Mouse (Mus musculus) bone marrow, adult 2 months (tissue): ENCODE measurements at regions not wholly inside any gene's neighbourhood (a gene's known extent, or its start where the extent isn't known, plus 50 kb on each side); places are given as distances from the start of the nearest gene placed in this dataset.

ENCODE experiments used
- H3K27ac ChIP-seq: fragments of 200-500 bp; 2 replicates; pipeline ENCODE4 v1.5.1; 2012; ENCODE audit warnings: low read depth, mild to moderate bottlenecking, control low read depth, inconsistent platforms, low read length; ENCODE audit not compliant: control insufficient read depth, poor library complexity, insufficient read depth
- H3K4me1 ChIP-seq: fragments of 200-500 bp; 2 replicates; pipeline ENCODE4 v1.6.1; 2011; ENCODE audit warnings: low read length; ENCODE audit not compliant: control insufficient read depth, insufficient read depth
- H3K4me3 ChIP-seq: fragments of 200-500 bp; replicated peaks from 2 replicates; pipeline ENCODE3; 2011; ENCODE audit warnings: mild to moderate bottlenecking, low read depth, low read length, control low read depth; ENCODE audit not compliant: control insufficient read depth
- CTCF ChIP-seq: fragments of 200-500 bp; IDR thresholded peaks from 2 replicates; pipeline ENCODE4 v1.5.1; 2011; ENCODE audit warnings: low read length, control low read depth; ENCODE audit not compliant: control insufficient read depth, insufficient read depth
- POLR2A ChIP-seq: fragments of 200-500 bp; IDR thresholded peaks from 2 replicates; pipeline ENCODE4 v1.6.1; 2011; ENCODE audit warnings: low read depth, mild to moderate bottlenecking, control low read depth, low read length, borderline replicate concordance; ENCODE audit not compliant: control insufficient read depth
- WGBS: fragments of 180-500 bp; shearing (Covaris S2); methylation state at CpG from one replicate; pipeline ENCODE4 v1.1.7; 2018; 5-methylcytosine and 5-hydroxymethylcytosine counted together

DNA sequence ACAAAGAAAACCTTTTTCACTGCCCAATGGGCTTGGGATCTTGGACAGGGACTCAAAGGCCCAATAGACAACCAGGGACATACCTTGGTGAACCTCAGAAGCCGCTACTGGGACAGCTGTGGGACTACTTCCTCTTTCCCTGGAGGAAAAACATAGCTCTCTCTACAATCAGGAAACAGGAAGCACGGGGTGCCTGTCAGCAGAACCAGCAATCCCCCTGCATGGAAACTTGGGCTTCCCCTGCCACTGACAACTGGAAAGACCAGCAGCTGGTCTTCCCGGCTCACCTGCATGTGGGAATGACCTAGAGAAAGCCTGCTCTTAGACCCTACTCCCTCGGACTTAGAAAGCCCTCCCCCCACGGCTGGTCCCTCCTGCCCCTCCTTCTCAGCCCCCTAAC is 70.7 kb downstream of the Ier5 start:
- Histone ChIP-seq H3K27ac (no peak overlapping the region), H3K4me3 (peak overlapping the region; percentile 15), H3K4me1 (peaks cover 3% of the 10 kb centered on the region; the same call in 1 of the 2 replicates)
- WGBS = 5% methylated on average over 5 of the region's 5 CpGs
- TF ChIP-seq CTCF (no peak), POLR2A (no peak)

DNA sequence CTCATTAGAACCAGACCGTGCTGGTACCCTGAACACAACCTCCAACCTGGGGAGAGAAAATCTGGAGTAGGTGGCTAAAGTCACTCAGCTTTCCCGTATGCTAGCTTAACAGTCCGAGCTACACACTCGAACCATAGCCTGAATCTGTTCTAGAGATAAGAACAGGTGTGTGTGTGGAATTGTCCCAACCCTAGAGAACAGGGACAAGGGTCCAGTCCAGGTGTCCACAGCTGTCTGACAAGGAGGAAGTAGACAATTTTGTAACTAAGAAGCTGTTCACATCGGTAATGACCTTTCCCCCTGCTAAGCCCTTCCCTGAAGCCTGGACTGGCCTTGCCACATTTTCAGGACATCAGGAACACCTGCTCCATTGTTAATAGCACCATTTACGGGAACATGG is 71.3 kb downstream of the Ier5 start:
- WGBS = 39% methylated on average over 6 of the region's 6 CpGs
- H3K4me3 ChIP-seq = no peak overlapping the region
- H3K4me1 ChIP-seq = peaks cover 3% of the 10 kb centered on the region; the same call in 1 of the 2 replicates
- H3K27ac ChIP-seq = no peak overlapping the region
- TF ChIP-seq CTCF = no peak
- TF ChIP-seq POLR2A = no peak

- no peak overlapping the region for H3K27ac ChIP-seq
These were observed 71.9 kb downstream of the Ier5 start for GRCm38 (mm10) chr1:155027583-155027982.

GRCm38 (mm10) chr1:155025862-155026478 is 73.5 kb downstream of the Ier5 start:
- TF ChIP-seq POLR2A (no peak), CTCF (peak; percentile 14; the same call in 1 of the 2 replicates)
- Histone ChIP-seq H3K4me3 (no peak overlapping the region), H3K4me1 (peaks cover 3% of the 10 kb centered on the region; the same call in 1 of the 2 replicates), H3K27ac (no peak overlapping the region)
- 30% methylated on average over 5 of the region's 5 CpGs for WGBS

More at GRCm38 (mm10) chr1:155027583-155027982, 71.9 kb downstream of the Ier5 start:
- 20% methylated on average over 8 of the region's 8 CpGs for WGBS
- H3K4me1 ChIP-seq = peaks cover 3% of the 10 kb centered on the region; the same call in 1 of the 2 replicates
- 0 out of 2 replicates have a peak, but pooled peaks have one; percentile 22 for TF ChIP-seq POLR2A
- TF ChIP-seq CTCF = no peak
- H3K4me3 ChIP-seq = no peak overlapping the region

DNA sequence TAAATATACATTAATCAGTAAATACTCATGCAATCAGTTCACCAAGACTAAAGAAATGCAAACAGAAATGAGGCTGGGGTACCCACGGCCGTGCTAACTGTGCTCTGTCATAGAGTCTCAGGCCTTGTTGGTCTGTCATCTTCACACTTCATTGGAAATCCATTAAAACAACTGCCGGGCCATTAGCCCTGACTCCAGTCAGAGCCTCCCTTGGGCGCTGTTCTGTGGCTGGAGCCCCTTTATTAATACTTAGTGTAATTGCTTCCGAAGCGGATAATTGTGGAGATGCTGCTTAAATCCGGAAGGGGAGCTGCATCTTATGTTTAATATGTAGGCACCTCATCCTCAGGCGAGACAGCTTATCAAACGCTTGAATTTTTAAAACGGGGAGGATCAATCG is 76.1 kb downstream of the Ier5 start:
- Histone ChIP-seq H3K27ac (no peak overlapping the region), H3K4me1 (peaks cover under 1% of the 10 kb centered on the region; the same call in 1 of the 2 replicates), H3K4me3 (no peak overlapping the region)
- no peak for TF ChIP-seq CTCF
- TF ChIP-seq POLR2A = no peak
- WGBS = 80% methylated on average over 11 of the region's 11 CpGs

- no peaks in the 10 kb centered on the region; the same call in 1 of the 2 replicates for H3K4me1 ChIP-seq
- 79% methylated on average over 3 of the region's 3 CpGs for WGBS
- H3K4me3 ChIP-seq = no peak overlapping the region
- H3K27ac ChIP-seq = no peak overlapping the region
- no peak for TF ChIP-seq CTCF
These were observed 83.8 kb downstream of the Ier5 start for GRCm38 (mm10) chr1:155015669-155016068.

GRCm38 (mm10) chr1:155014944-155015343 is 84.5 kb downstream of the Ier5 start:
- no peak overlapping the region for H3K4me3 ChIP-seq
- TF ChIP-seq CTCF (no peak), POLR2A (no peak)
- H3K27ac ChIP-seq = no peak overlapping the region
- H3K4me1 ChIP-seq = no peaks in the 10 kb centered on the region; the same call in 1 of the 2 replicates
- 63% methylated on average over 3 of the region's 3 CpGs for WGBS

- H3K4me3 ChIP-seq = no peak overlapping the region
- TF ChIP-seq POLR2A (no peak), CTCF (no peak)
- no peaks in the 10 kb centered on the region; the same call in 1 of the 2 replicates for H3K4me1 ChIP-seq
- 48% methylated on average over 4 of the region's 4 CpGs for WGBS
- H3K27ac ChIP-seq = no peak overlapping the region
These were observed 85.7 kb downstream of the Ier5 start for GRCm38 (mm10) chr1:155013784-155014183.
